Mouse (Mus musculus): ENCODE results near the gene Plk2.
"Not testable (repeated sequence)": the region's sequence is repeated elsewhere in the genome, so short reads cannot be mapped to it uniquely, and the experiment has no call there.

Plk2 gene

DNA sequence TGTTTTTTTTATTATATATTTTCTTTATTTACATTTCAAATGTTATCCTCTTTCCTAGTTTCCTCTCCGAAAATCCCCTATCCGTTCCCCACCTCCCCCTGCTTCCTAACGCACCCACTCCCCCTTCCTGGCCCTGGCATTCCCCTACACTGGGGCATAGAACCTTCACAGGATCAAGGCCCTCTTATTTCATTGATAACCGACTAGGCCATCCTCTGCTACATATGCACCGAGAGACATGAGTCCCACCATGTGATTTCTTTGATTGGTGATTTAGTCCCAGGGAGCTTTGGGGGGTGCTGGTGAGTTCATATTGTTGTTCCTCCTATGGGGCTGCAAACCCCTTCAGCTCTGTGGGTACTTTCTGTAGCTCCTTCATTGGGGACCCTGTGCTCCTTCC is 9.8 kb downstream of the Plk2 start:
- in situ Hi-C loops (cut with MseI, MboI): not testable (repeated sequence)

GRCm38 (mm10) chr13:110406152-110406551 is 11.3 kb downstream of the Plk2 start:
- in situ Hi-C loops (cut with MseI, MboI): no loop called here

DNA sequence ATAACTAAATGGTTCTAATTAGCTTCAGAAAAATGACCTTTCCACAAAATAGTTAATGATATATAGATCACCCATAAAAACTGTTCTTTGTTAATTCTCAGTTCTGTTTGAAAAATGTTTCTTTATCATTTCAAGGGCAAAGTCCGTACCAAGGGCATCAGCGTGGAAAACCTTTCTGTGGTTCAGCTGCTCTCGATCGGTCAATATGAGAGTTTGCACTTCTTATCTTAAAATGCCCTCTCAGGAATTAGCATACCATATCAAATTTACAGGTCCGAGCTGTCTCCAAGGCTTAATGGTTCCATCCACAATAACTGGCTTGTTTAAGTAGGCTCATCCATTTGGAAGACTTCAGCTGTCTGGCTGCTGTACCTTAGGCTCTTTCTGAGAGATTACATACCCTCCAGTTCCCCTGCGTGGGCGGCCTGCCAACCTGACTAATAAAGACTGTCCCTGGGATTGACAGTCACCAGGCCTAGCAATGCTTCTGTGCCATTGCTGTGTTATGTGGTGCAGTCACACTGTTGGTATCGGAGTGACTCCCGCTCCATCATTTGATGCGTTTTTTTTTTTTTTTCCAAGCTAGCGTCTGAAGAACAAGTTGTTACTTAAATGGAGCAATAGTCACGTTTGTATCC is 17.8 kb downstream of the Plk2 start:
- in situ Hi-C loops (cut with MseI, MboI): no loop called here

DNA sequence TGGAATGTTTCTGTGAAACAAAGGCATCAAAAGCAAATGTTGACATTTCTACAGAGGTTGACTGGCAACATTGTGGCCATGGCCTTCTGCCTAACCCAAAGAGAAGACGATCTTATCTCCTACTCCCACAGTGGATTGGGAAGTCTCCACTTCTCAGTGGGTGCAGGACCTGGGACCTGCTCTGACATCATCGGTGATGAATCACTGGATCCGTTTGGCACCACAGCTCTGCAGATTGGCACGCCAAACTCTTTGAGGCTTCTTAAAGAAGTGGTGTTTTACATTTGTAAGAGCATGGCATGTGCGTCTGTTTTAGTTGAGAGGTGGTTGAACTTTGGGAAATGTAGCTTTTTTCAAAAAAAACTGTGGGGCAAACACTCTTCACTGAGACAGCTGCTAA is 23.8 kb downstream of the Plk2 start:
- in situ Hi-C loops (cut with MseI, MboI): no loop called here

DNA sequence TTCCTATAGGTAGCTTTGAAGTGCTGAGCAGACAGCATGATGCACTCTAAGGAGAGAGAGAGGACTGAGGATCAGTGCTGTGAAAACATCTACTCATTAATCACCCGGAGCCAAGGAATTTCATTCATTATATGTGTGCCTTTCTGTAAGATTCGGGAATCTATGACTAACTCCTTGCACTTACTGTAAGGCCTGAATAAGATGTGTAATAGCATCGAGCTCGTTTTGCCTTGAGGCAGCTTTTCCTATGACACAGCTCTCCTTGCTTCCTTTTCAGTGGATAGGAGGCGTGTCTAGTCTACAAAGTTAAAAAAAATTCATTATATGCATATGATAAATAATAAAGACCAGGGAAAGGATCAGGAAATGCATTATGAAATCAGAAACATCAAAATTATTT is 24.8 kb downstream of the Plk2 start:
- in situ Hi-C loops (cut with MseI, MboI): no loop called here

- in situ Hi-C loops (cut with MseI, MboI): no loop called here
These were observed 27.6 kb downstream of the Plk2 start for GRCm38 (mm10) chr13:110422434-110422833.

DNA sequence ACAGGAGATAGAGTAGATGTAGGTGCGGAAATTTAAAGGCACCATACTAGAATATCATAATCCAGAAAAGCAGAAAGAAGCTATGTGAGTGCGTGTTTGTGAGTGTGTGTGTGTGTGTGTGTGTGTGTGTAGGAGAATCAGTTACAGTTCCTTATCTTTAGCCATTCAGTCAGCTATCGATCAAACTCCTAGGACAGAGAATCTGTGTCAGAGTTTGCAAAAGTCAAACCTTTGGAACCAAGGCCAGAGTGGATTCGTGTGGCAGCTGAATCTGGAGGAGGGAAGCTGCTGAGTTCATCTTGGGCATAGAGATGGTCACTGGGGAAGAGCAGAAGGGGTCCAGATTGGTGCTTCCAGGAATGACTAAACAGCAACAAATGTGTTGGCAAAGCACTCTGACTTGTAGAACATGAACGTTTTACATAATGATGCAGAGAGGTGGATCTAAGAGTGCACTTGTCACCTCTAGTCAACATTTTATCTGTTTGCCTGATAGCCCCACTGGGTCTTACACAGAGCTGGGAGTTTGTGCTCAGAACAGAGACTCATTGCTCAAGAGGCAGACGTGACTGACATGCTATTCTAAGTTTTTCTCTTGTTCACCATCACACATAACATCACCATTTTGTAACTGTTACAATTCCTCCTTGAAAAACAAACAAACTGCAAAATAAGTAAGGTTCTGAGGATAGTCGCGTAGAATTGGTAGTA is 30.8 kb downstream of the Plk2 start:
- in situ Hi-C loops (cut with MseI, MboI): no loop called here

DNA sequence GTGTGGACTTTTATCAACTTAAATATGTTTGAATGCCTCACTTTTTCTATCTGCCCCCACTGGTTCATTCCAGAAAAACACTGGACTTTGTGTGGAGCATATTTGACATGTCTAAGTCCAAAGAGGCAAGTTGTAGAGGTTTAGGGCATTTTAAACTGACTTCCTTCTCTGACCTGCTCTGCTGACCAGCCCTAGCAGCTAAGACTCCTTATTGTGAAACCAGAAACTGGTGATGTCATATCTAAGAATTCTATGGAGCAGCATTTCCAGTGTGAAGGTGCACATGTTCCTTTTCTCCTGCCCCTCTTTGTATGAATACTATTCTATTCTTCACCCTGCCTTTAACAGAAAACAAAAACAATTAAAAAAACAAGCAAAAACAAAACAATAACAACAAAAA is 36.5 kb downstream of the Plk2 start:
- in situ Hi-C loops (cut with MseI, MboI): no loop called here

DNA sequence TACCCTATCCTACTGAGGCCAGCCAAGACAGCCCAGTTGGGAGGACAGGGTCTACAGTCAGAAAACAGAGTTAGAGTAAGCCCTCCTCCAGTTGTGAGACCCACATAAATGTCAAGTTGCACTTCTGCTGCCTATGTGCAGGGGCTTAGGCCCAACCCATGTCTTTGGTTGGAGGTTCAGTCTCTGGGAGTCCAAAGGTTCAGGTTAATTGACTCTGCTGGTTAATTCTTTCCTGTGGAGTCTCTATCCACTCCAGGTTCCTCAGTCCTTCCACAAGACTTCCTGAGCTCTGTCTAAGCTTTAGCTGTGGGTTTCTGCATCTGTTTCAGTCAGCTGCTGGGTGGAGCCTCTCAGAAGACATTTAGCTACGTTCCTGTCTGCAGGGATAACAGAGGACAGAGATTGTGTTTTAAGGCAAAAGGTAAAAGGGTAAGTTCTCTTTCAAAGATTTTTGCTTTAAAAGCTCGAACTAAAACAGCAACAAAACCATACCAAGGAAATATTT is 37.3 kb downstream of the Plk2 start:
- in situ Hi-C loops (cut with MseI, MboI): no loop called here

DNA sequence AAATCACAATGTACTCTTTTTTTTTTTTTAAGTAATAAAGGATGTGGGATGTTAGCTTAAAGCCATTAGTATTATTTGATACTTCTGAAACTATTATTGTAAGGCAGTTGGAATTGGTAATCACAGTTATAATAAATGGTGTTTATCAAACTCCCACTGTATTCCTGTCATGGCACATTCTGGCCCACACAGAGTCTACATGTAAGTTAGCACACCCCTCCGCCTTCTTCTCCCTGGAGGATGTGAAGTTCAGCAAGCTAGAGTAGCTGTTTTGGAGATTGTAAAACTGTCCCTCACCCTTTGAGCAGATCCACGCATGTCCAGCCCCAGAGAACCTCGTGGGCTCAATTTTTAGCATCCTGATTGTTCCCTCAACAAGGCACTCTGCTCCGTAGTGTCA is 37.8 kb downstream of the Plk2 start:
- in situ Hi-C loops (cut with MseI, MboI): no loop called here

DNA sequence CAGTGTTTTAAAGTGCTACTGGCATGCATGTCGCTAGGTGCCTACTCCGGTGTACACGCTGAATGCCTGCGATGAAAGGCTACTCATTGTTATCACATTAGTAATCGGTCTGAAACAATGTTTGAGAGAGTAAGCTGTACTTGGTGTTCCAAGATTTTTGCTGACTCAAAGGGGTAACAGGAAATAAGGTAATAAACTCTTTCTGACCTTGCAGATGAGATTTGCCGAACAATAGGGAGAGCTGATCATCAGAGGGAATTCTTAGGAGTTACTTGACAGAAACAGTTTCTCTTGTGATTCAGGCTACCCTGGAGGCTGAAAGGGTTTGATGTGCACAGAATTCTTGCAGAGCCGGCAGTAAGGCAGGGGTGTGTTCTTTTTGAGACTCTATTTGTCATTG is 41.8 kb downstream of the Plk2 start:
- in situ Hi-C loops (cut with MseI, MboI): no loop called here

DNA sequence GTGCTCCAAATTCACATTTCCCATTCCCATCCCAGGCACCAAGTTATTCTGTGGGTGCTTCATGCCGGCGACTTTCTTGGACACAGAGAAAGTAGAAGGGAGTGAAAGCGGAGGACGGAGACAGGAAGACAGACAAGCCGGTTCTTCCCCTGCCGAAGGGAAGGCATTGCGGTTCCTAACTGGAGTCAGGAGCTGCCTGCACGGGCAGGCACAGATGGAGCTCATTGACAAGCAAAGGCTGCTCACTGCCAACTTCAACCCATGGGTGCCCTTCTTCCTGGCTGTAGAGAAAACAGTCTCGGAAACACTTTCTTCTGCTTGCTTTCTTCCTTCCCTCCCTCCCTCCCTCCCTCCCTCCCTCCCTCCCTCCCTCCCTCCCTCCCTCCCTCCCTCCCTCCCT is 43.8 kb downstream of the Plk2 start:
- in situ Hi-C loops (cut with MseI, MboI): no loop called here

DNA sequence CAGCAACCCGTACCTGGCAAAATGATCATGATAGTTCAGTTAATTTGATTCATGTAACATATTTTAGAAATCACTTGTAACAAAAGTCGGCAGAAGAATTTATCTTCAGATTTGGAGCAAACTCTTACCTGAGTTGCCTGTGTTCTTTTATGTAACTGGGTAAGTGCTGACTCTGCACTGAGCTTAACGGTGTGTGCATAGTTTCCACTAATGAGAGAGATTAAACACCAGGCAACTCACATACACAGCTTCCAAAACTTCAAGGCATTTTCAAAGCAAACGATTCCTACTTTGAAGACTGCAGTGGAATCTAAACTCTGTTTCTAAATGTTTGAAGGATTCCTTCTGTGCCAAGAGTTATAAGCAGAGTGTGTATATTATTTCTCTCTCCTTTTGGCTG is 49.5 kb downstream of the Plk2 start:
- in situ Hi-C loops (cut with MseI, MboI): no loop called here

DNA sequence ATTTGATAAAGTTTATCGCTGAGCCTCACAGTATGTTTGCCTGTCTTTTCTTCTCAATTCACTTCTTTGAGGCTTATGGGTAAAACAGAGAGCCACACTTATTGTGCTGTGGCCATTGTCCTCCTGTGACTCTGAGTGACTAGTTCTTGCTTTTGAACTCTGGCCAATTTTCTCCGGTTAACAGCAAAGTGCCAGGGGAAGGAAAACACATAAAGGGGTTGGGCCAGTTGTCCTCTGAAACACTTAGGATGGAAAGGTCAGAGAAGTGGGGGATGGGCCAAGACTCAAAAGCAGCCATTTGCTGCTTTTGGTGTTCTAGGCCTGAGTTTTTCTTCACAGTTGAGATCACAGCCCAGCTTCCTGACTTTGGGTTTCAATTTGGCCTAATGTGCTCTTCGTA is 50.0 kb downstream of the Plk2 start:
- in situ Hi-C loops (cut with MseI, MboI): no loop called here

GRCm38 (mm10) chr13:110446434-110446833 is 51.6 kb downstream of the Plk2 start:
- in situ Hi-C loops (cut with MseI, MboI): no loop called here

GRCm38 (mm10) chr13:110450056-110450455 is 55.2 kb downstream of the Plk2 start:
- in situ Hi-C loops (cut with MseI, MboI): no loop called here

Measured in mouse trophoblast stem cell (cell line).